Mouse (Mus musculus) lung, adult 2 months (tissue): Measurements from ENCODE around the gene Drosha.

ENCODE experiments used
- CTCF ChIP-seq: fragments of 200-500 bp; IDR thresholded peaks from 2 replicates; pipeline ENCODE4 v1.5.1; 2011; ENCODE audit warnings: mild to moderate bottlenecking, low read length, control low read depth; ENCODE audit not compliant: insufficient read depth
- POLR2A ChIP-seq: fragments of 200-500 bp; IDR thresholded peaks from 2 replicates; pipeline ENCODE4 v1.6.1; 2011; ENCODE audit warnings: low read depth, mild to moderate bottlenecking, control low read depth, low read length, borderline replicate concordance; ENCODE audit errors: extremely low read depth

- TF ChIP-seq CTCF (no peak), POLR2A (no peak)
Measured at GRCm38 (mm10) chr15:12823455-12824119, 1.0 kb upstream of the Drosha start.
